Mouse (Mus musculus): ENCODE data around the gene Clmn.
A peak's percentile ranks its signal among the peaks of the same experiment; 100 is the strongest.

Gene Clmn

DNA sequence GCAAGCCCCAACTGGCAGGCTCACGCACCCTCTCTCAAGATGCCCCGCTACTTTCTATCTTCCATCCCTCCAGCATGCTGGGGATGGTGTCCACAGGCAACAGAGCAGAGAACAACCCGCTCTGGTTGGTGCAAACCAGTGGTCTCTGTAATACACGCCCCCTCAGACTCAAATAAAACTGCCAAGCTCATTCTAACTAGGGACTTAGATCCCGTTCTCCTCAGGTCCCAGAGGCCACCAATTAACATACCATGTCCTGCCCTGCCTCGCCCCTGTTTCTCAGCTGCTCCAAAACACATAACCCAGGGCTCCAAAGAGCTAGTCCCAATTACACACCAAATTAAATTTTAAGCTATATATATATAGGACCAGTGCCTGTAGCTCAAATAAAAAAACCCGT, 50.6 kb downstream of the Clmn start:
- DNase-seq (ENCODE audit: low read depth, low spot score), result no peak

DNA sequence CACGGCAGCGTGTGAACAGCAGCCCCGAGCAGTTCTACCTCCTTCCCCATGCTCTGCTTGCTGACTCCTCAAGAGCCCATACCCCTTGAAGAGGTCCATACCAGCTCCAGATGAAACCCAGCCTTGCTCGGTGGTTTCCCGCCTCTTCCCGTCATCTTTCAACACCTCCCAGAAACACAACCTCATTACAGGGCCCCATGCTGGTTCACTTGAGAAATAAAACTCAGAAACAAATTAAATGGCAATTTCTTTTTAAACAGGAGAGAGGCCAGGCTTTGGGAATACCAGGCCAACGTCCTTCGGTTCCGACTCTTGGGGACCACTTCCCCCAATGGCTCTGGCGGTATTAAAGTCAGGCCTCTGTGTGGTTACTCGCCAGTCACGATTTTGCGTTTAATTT, 51.1 kb downstream of the Clmn start:
- no peak for DNase-seq (ENCODE audit: low read depth, low spot score)

DNA sequence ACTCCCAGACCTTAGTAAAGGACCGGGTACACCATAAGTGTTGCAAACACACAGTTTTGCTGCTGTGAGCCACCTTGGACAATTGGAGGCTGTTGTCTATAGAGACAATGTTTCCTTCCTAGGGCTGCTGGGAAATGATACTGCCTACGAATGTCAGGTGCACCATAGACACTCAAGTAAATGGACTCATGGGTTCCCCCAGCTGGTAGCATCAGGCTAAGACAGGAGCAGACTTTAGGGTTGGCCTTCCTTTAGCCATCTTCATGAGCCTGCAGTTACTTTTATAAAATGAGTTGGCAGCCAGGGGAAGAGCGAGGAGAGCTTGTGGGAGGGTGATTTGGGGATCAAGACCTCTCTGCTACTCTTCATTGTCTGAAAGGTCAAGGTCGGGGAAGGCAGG, 52.2 kb downstream of the Clmn start:
- DNase-seq (ENCODE audit: low read depth, low spot score), result no peak

DNA sequence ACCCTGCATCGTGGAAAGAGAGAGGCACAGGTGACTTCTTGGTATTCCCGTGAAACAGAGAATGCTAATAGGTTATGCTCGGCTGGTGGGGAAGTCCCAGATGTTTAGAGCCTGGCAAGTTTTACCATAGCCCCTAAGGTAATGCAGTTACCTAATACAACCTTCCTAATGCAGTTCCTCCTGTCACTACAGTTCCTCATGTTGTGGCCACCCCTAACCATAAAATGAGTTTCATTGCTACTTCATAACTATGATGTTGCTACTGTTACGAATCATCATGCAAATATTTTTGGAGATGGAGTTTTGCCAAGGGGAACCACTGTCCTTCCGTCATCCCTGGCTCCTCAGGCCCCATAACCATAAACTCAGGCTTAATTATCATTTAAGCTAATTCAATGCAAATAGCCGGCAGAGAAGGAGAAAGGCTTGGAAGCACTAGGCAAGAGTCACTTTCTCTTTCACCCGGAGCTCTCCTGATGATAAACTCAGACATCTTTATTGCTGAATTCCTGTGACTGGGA, 53.9 kb downstream of the Clmn start:
- no peak for DNase-seq (ENCODE audit: low read depth, low spot score)

DNA sequence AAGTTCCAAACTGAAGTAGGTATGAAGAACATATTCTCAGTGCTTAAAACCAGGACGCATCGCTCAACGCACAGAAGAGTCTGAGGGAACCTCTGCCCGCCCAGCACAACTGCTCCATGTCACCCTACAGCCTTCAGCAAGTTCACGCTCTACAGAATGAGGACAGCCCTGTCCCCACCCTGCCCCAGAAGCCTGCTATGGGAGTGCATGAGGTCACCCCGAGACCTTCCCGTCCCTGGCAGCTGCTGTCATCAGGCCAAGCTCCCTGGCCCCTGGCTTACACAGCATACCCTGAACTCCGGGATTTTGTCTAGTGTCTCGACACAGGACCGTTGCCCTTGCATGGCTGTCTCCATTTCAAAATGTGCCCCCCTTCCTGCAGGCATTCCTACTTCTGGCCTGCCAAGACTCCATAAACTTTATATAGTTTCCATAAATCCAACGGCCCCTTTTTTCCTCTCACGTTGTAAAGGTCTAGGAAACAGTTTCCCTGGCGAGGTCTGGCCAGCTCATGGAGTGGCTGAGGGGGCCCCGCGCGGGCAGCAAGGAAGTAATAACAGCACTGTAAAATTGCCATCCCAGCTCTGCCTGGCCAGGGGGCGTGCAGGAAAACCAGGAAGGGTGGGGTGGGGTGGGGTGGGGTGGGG, 56.3 kb downstream of the Clmn start:
- no peak for DNase-seq (ENCODE audit: low read depth, low spot score)

DNA sequence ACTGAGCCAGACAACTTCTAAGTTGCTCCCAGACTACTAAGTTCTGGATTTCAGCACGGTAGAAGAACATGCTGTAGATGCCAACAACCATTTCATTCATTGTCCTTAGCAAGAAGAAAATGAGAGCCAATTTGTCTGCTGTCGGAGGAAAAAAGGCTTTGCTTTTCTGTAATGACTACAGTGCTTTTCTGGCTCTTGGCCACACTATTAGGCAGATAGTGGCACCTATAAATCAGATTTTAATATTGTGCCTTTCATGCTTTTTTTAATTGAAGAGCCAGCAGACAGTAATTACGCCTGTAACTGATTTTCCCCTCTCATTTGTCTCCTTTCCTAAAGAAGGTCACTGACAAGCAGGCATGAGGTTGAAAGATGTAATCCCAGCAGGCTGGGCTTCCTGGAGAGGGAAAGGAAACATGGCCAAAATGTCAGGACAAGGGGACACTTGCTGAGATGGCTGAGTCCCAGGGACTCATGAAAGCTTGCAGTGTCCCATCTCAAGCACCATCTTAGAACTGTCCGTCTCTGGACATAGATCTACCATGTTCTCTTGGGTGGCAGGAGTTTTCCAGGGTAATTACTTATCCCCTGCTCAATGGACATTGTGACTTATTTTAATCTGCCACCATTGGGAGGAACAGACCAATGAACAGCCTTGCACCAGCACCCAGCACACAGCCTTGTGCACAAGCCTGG, 58.0 kb downstream of the Clmn start:
- DNase-seq (ENCODE audit: low read depth, low spot score), result no peak

DNA sequence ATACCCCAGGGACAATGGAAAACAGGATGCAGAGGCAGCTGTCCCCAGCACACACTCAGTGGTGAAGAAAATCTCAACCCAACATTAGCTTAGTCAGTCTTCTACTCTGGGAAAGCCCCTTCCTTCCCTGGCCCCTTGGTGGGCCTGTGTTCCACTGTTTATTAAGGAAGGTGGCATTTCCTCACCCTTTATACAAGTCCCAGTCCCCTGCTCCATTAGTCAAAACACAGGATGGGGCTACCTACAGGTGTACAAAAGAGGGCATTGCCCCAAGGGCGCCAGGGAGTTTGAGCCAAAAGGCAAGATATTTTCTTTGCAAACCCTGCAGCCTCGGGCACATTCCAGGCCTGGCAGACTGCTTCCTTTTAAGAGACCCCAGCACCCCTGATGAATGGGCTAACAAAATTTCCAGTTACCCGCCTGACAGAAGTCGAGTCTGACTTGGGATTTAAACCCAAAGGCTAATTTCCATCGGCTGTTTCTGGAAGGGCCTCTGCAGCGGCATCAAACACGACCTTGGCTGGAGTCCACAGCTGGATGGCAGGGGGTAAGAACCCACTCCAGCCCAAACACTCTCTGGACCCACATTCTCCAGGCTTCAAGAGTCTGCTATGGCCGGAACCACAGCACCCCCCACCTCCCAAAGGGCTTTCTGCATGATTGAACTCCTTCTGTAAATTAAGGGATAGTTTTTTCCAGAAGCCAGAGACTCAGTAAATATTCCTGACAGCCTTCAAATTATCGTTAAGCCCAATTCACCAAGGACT, 63.2 kb downstream of the Clmn start:
- no peak for DNase-seq (ENCODE audit: low read depth, low spot score)

DNA sequence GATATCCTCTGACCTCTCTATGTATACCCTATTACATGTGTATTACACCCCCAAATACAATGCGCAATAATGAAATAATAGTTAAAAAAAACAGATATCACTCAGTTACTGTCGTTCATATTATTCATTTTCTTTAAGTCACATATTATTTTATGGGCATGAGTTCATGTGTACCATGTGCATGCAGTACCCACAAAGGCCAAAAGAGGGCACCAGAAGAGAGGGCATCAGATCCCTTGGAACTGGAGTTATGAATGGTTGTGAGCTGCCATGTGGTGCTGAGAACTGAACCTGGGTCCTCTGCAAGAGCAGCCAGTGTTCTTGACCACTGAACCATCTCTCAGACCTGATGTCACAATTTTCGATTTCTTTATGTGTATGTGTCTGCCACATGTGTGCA, 65.5 kb downstream of the Clmn start:
- no peak for DNase-seq (ENCODE audit: low read depth, low spot score)

DNA sequence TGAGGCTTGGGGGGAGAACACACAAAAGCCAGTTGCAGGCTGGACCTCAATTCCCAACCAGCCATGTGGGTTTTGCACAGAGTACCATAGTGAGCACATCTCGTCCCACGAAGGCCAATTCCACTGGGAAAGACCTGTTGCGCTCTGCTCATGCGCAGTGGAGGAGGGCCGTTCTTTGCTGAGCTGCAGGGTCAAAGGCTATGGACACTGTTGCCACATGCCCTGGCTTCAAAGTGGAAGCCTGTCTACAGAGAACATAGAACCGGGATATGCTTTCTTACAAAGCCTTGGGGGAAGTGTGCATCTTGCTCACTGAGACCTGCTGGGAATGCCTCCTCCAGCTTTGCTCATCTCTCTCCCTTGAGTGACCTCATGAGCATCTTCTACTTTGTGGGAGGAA, 67.0 kb downstream of the Clmn start:
- DNase-seq (ENCODE audit: low read depth, low spot score), result no peak

DNA sequence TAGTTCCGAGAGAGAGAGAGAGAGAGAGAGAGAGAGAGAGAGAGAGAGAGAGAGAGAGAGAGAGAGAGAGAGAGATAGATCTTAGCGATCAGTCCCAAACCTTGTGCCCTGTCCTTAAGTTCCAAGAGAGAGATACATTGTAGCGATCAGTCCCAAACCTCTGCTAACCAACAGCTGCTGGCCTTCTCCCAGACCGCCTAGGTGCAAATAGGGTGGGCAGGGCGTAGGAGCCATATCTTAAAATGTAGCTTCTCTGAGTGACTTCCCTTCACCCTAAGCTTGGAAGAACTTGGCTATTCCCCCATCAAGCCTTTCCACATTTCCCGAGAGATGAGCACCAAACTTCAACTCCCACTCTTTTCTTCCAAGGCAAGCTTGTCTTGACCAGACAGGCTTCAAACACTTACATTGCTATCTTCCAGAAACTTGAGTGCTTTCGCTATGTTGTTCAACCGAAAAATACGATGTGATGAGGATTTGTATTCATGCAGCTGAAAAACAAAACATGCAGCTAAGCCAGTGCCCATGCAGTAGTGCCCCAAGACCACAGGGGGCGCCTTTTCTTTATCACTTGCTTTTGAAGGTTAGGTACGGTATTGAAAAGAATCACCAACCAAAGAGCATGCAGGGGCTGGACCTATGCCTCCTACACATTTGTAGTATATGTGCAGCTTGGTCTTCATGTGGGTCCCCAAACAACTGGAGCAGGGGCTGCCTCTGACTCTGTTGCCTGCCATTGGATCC, 68.1 kb downstream of the Clmn start:
- DNase-seq (ENCODE audit: low read depth, low spot score), result no peak

DNA sequence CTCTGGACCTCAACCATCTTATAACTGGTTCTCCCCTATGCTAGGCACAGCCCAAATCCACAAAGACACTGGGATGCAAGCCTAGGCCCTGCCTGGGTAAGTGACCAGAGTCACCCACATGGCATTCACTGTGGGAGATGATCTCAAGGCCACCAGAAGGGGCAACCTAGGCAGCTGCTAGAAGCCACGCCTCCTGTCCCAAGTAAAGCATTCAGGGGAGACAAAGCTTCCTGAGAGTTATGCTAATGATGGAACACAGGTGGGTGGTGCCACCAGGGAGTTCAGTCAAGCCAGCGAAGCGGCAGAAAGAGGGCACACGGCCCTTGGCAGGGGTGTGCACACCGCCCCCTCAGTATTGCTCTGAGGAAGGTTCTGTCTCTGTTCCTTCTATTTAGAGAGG, 69.9 kb downstream of the Clmn start:
- DNase-seq (ENCODE audit: low read depth, low spot score), result no peak

DNA sequence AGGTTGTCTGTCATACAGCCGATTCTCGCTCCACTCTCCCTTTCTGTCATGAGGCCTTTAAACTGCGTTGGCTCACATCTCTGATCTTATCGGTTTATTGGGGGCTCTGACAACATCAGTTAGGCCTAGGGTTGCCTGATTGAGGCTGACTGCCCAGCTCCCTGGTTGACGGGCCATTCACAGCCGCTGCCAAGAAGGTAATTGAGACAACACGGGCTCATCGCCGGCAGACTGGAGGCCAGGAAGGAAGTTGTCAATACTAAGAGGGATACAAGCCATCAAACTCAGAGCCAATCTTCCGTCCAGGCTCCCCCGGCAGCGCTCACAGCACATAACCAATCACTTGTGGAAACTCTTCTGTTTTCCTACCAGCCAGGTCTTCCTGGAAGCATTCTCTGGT, 71.4 kb downstream of the Clmn start:
- DNase-seq (ENCODE audit: low read depth, low spot score), result peak; percentile 12

DNA sequence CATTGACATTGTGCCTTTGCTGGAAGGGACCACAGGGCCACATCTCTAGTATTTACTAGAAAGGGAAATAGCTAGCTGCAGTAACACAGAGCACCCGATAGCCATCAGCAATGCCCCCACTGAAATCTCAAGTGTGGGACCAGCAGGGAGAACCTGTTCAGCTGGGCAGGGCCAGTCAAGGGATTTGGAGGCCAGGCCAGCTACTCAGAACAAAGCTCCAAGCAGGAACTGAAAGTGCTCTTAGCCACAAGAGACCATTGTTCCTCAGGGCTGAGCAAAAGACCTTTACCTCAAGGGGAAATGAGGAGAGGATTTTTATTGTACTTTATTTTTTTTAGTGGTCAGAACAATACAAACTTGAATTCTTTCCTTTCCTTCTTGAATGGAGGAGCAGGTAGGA, 87.3 kb downstream of the Clmn start:
- no peak for DNase-seq (ENCODE audit: low read depth, low spot score)

DNA sequence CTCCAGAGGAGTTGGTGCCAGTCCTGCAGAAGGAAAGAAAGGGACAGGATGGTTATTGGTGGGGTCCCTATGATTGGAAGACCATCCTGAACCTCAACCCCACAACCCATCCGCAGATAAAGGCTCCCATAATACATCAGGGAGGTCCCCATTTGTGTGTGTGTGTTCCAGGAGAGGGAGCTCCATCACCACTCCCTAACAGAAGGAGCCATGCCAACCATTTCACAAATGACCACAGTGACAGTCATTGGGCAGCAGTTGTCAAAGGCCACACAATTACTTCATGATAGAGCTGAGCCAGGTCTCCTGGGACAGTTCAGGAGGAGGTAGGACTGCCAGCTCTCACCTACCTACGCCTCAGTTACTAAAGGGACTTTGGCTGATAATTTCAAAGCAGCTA, 92.9 kb downstream of the Clmn start:
- DNase-seq (ENCODE audit: low read depth, low spot score), result no peak

DNA sequence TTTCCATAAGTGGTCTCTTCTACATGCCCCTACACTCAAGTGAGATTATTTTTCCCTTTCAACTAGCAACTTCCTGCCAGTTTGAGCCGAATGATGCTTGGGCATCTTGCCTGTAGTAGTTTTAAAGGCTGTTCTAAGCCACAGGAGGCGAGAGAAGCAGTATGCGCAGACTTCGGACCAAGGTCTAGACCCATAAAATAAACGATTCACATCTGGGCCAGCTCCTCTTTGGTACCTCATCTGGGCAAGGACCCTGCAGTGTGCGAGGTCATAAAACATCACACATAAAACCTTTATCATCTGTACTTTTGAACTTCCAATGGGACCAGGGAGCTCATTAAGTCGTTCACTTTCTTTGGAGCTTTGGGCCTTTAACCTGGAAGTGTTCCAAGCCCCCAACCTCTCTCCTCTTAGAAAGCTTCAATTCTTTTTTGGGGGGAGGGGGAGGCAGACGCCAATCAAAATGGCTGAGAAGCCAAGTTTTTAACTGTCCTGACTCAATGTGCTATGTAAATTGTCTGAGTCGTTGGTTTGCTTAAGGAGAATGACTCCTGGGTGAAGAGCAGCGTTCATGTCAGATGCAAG, 95.6 kb downstream of the Clmn start:
- DNase-seq (ENCODE audit: low read depth, low spot score), result no peak

DNA sequence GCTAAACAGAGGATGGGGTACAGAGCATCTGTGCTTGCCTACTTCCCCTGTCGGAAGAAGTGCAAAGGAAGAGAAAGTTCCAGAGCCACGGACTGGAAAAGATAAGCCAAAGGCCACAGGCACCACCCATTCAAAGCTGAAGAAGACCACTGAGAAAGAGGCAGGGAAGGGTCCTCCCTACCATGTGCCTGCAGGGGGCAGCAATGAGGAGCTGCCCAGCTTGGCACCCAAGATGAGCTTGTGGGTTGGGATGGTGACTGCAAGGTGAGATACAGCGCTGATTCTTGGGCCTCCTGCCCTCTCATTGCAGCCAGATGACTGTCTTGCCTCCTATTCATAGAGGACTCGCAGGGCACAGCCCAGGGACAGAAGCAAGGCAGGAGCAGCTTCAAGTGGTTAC, 97.7 kb downstream of the Clmn start:
- no peak for DNase-seq (ENCODE audit: low read depth, low spot score)

DNA sequence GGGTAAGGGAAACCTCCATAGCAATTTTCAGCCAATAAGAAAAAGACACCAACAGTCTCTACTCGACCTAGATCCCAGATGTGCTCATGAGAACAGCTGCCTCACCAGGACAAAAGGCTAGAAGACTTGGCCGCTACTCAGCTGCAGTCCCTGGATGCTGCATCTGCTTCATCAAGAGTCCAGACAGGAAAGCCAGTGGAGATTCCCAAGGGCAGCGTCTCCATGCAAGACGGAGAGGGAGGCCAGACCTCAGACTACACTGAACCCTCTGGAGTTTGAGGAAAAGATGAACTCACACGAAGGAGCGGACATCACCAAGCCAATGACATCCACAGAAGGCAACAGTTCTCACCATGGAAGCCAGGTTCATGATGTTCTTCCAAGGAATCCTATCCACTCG, 99.1 kb downstream of the Clmn start:
- peak; percentile 73 for DNase-seq (ENCODE audit: low read depth, low spot score)

DNA sequence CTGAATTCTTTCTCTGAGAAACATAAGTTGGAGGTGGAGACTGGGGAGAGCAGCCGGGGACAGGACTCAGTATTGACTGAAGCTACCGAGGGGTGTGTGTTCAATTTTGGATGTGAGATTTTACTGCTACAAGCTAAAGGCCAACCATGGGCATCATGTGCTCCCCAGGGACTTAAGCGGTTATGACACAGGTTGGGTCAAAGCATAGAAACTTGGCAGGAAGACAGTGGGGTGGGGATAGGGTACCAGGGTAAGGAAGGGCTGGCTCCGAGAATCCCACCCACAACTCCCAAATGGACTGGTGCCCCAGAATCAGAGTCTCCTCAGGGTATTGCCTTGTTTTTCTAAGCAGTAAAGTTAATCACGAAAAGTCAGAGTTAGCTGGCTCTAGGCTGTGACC, 99.8 kb downstream of the Clmn start:
- no peak for DNase-seq (ENCODE audit: low read depth, low spot score)

DNA sequence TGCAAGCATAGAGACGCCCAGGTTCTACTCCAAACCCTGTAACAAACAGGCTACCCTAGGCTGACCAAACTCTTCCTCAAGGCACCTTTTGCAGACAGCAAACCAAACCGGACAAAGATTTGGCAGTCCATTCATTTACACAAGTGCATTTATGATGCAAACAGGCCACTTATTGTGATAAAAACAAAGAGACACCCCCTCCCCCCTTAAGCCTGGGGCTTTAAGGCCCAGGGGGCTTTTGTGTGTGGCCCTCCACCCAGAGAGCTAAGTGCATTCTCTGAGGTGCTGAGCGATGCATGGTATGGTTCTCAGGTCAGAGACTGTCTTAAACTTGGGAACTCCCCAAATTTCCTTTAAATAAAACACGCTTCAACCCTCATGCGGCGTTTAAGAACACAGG, 101.0 kb downstream of the Clmn start:
- DNase-seq (ENCODE audit: low read depth, low spot score), result no peak

DNA sequence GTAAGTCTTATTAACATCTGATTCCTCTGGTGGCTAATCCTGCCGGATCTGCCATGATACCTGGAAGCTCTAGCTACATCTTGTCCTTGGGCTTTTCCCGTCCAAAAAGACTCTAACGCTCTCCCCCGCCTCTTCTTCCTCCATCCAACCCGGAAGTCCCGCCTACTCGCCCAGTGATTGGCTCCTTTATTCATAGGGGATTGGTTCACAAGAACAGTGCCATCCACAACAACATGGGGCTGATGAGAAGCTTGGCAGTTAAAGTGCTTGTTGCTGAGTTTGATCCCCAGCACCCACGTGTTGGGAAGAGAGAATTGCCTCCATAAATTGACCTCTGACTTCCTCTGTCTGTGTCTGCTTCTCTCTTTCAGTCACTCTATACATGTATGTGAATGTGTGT, 103.5 kb downstream of the Clmn start:
- DNase-seq (ENCODE audit: low read depth, low spot score), result no peak

DNA sequence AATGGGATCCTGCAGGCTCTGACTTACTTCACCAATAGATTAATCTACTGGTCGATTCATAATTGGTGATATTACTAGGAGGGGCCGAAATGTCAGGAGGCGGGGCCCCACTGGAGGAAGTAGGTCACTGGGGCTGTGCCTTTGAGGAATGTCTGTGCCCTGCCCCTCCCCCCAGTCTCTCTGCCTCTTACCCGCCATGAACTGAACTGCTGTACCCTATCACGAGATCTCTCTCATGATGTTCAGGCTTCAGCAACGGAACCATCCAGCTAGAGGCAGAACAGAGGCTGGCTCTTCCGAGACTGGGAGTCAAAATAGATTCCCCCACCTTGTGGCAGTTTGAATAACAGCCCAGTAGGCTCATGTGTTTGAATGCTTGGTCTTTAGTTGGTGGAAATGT, 106.8 kb downstream of the Clmn start:
- DNase-seq (ENCODE audit: low read depth, low spot score), result no peak

DNA sequence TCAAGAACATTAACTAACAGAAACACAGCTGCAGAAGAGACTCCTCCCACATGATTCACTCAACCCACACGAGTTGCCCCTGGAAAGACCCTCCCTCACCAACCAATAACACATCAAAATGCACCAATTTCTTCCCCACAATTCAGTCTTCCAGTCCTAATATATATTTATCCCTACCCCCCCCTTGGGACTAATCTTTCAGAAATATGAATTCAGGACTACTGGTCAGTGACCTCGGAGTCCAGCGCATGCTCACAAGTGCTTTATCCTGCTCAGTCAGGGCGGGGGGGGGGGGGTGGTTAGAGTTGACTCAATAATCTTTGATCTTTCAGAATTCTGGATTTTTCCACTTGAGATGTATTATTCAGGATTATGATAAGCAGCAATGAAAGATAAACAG, 111.2 kb downstream of the Clmn start:
- DNase-seq (ENCODE audit: low read depth, low spot score), result no peak
